In genomic region chr6:61042667-61043523, GRCm38 (mm10) we compare ENCODE assay signal across 8 mouse cellular contexts.
DNase-seq lines count a peak whose midpoint lies in the region; ATAC-seq and TF ChIP-seq lines count a peak whose summit lies in the region.

No protein-coding gene starts in this region.

- H3K9me3 ChIP-seq in hindbrain, postnatal 0 days (ENCODE audit: low read length) = no peaks in the 10 kb centered on the region
- no peaks in the 10 kb centered on the region for H3K9me3 ChIP-seq in limb, embryonic 10.5 days (replicated peaks)
- no peaks in the 10 kb centered on the region for H3K9me3 ChIP-seq in heart, embryonic 12.5 days (replicated peaks)

- no peaks in the 10 kb centered on the region for H3K4me1 ChIP-seq in hindbrain, postnatal 0 days (ENCODE audit: insufficient read depth, low read length)
- H3K4me1 ChIP-seq in limb, embryonic 10.5 days = peaks cover 35% of the 10 kb centered on the region
- no peaks in the 10 kb centered on the region for H3K4me1 ChIP-seq in heart, embryonic 12.5 days (replicated peaks)

- no peaks in the 10 kb centered on the region for H3K27me3 ChIP-seq in hindbrain, postnatal 0 days (ENCODE audit: insufficient read depth, low read length)
- H3K27me3 ChIP-seq in limb, embryonic 10.5 days (ENCODE audit: low read depth, poor library complexity, severe bottlenecking) = no peaks in the 10 kb centered on the region
- H3K27me3 ChIP-seq in heart, embryonic 12.5 days (replicated peaks) = no peaks in the 10 kb centered on the region

- ATAC-seq in cerebellum, adult (ENCODE audit: insufficient number of reproducible peaks, low FRiP score, low TSS enrichment) = no peak
- peak; percentile 95 for ATAC-seq in hindbrain, postnatal 0 days
- no peak for ATAC-seq in heart, embryonic 12.5 days (ENCODE audit: insufficient number of reproducible peaks, low FRiP score)

- peak overlapping the region; percentile 51 for H3K27ac ChIP-seq in hindbrain, postnatal 0 days
- no peak overlapping the region for H3K27ac ChIP-seq in limb, embryonic 10.5 days
- no peak overlapping the region for H3K27ac ChIP-seq in heart, embryonic 12.5 days (ENCODE audit: poor library complexity, severe bottlenecking)

- H3K36me3 ChIP-seq in hindbrain, postnatal 0 days (ENCODE audit: insufficient read depth, low read length) = no peaks in the 10 kb centered on the region
- H3K36me3 ChIP-seq in limb, embryonic 10.5 days = no peaks in the 10 kb centered on the region
- H3K36me3 ChIP-seq in heart, embryonic 12.5 days = no peaks in the 10 kb centered on the region

- TF ChIP-seq CTCF in hindbrain, postnatal 0 days (IDR thresholded peaks at IDR 0.05; ENCODE audit: low read depth) = peak; percentile 56

- DNase-seq in cerebellum, postnatal 36 days = peak; percentile 2 to 14
- peak; percentile 78 for DNase-seq in hindbrain, postnatal 0 days (ENCODE audit: low spot score)
- peak; percentile 47 for DNase-seq in limb, embryonic 10.5 days (ENCODE audit: low spot score)
- DNase-seq in right cerebral cortex, adult 2 months (ENCODE audit: low spot score in 2 of 2) = peak; percentile 35 to 36
- DNase-seq in gastrocnemius, adult 8-10 months (ENCODE audit: low spot score in 2 of 2) = no peak
- no peak for DNase-seq in thymus, postnatal 10 days (ENCODE audit: low spot score in 2 of 2)

- peak overlapping the region; percentile 37 for H3K4me2 ChIP-seq in hindbrain, postnatal 0 days (ENCODE audit: low read depth, low read length)
- H3K4me2 ChIP-seq in heart, embryonic 12.5 days = no peak overlapping the region

- no peak overlapping the region for H3K9ac ChIP-seq in hindbrain, postnatal 0 days (replicated peaks; ENCODE audit: low read length)
- no peak overlapping the region for H3K9ac ChIP-seq in heart, embryonic 12.5 days

- WGBS in hindbrain, postnatal 0 days = 24% methylated on average over 15 of the region's 15 CpGs
- 44% methylated on average over 15 of the region's 15 CpGs for WGBS in limb, embryonic 10.5 days
- 85% methylated on average over 15 of the region's 15 CpGs for WGBS in heart, embryonic 12.5 days

- no peak overlapping the region for H3K4me3 ChIP-seq in hindbrain, postnatal 0 days (ENCODE audit: low read length)
- H3K4me3 ChIP-seq in limb, embryonic 10.5 days = no peak overlapping the region
- H3K4me3 ChIP-seq in heart, embryonic 12.5 days = no peak overlapping the region

Comparison
In these comparisons a context has a peak if more than half of its experiments do, and no peak if none do; other contexts are left out.
1. DNase-seq: peak in cerebellum, postnatal 36 days (2 of 2), hindbrain, postnatal 0 days (single experiment), limb, embryonic 10.5 days (single experiment) and right cerebral cortex, adult 2 months (2 of 2); none in gastrocnemius, adult 8-10 months (0 of 2) and thymus, postnatal 10 days (0 of 2).